ENCODE assay signal across 11 mouse cellular contexts in the genomic region with DNA sequence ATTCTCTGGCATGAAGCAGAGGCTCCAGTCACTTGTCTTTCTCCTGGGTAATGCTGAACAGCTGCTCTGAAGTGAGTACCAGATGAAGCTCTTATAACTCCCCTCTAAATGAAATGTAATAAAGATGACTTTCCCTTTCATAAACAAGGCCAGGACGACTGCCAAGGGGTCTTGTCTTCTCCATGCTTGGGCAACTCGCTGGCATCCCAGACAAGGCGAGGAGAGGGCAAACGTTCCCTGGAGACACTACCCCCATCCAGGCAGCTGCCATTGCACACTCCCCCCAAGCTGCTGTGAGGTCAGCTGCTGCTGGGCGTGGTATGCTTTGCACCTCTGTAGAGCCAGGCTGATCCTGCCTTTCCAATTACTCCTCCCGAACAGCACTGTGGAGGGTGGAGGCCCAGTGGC.
DNase-seq lines count a peak whose midpoint lies in the region; ATAC-seq and TF ChIP-seq lines count a peak whose summit lies in the region.
"Had no signal": no experiment of that assay in that cellular context is flagged by ENCODE, and none has a peak within 500 bp of the region (broad histone marks: within the 10 kb centered on the region; RNA-seq: fewer than 3 reads in every experiment).

No protein-coding gene starts in this region.

- H3K9me3 ChIP-seq in kidney, embryonic 16.5 days (ENCODE audit: low read length): no peaks in the 10 kb centered on the region
- no peaks in the 10 kb centered on the region for H3K9me3 ChIP-seq in embryonic facial prominence, embryonic 14.5 days (ENCODE audit: control insufficient read depth, low read length)
- no peaks in the 10 kb centered on the region for H3K9me3 ChIP-seq in hindbrain, postnatal 0 days (ENCODE audit: low read length)
- H3K9me3 ChIP-seq: heart, embryonic 13.5 days; liver, embryonic 12.5 days had no signal

- no peaks in the 10 kb centered on the region for H3K36me3 ChIP-seq in kidney, embryonic 16.5 days (ENCODE audit: insufficient read depth, low read length)
- no peaks in the 10 kb centered on the region for H3K36me3 ChIP-seq in embryonic facial prominence, embryonic 14.5 days (ENCODE audit: control insufficient read depth, insufficient read depth, low read length)
- no peaks in the 10 kb centered on the region for H3K36me3 ChIP-seq in hindbrain, postnatal 0 days (ENCODE audit: insufficient read depth, low read length)
- no peaks in the 10 kb centered on the region for H3K36me3 ChIP-seq in thymus, adult 2 months (ENCODE audit: control insufficient read depth, insufficient read depth, low read length)
- H3K36me3 ChIP-seq: heart, embryonic 13.5 days; liver, embryonic 12.5 days had no signal

- ATAC-seq in kidney, embryonic 16.5 days (ENCODE audit: low FRiP score, low TSS enrichment): peak; percentile 88
- peak; percentile 92 for ATAC-seq in embryonic facial prominence, embryonic 14.5 days (ENCODE audit: low read depth)
- ATAC-seq in hindbrain, postnatal 0 days: peak; percentile 88
- no peak for ATAC-seq in inflammation-experienced regulatory T-cells, adult 6 months
- ATAC-seq: liver, embryonic 12.5 days had no signal

- no peak overlapping the region for H3K4me2 ChIP-seq in kidney, embryonic 16.5 days (replicated peaks; ENCODE audit: low read depth, low read length)
- H3K4me2 ChIP-seq in embryonic facial prominence, embryonic 14.5 days (ENCODE audit: low read depth, low read length): no peak overlapping the region
- H3K4me2 ChIP-seq in hindbrain, postnatal 0 days (ENCODE audit: low read depth, low read length): no peak overlapping the region
- H3K4me2 ChIP-seq: heart, embryonic 13.5 days; liver, embryonic 12.5 days had no signal

- no peak overlapping the region for H3K4me3 ChIP-seq in kidney, embryonic 16.5 days (ENCODE audit: low read length)
- H3K4me3 ChIP-seq in embryonic facial prominence, embryonic 14.5 days (ENCODE audit: low read depth, low read length): no peak overlapping the region
- H3K4me3 ChIP-seq in hindbrain, postnatal 0 days (ENCODE audit: low read length): no peak overlapping the region
- no peak overlapping the region for H3K4me3 ChIP-seq in thymus, adult 2 months (ENCODE audit: control insufficient read depth, insufficient read depth, low read length)
- H3K4me3 ChIP-seq: heart, embryonic 13.5 days; liver, embryonic 12.5 days had no signal

- H3K27me3 ChIP-seq in kidney, embryonic 16.5 days (ENCODE audit: insufficient read depth, low read length): no peaks in the 10 kb centered on the region
- no peaks in the 10 kb centered on the region for H3K27me3 ChIP-seq in embryonic facial prominence, embryonic 14.5 days (replicated peaks; ENCODE audit: control insufficient read depth, insufficient read depth, low read length)
- H3K27me3 ChIP-seq in hindbrain, postnatal 0 days (ENCODE audit: insufficient read depth, low read length): no peaks in the 10 kb centered on the region
- H3K27me3 ChIP-seq in thymus, adult 2 months (ENCODE audit: control insufficient read depth, insufficient read depth, low read length): no peaks in the 10 kb centered on the region
- H3K27me3 ChIP-seq: heart, embryonic 13.5 days; liver, embryonic 12.5 days had no signal

- DNase-seq in kidney, adult 8-10 months: no peak
- peak; percentile 96 for DNase-seq in embryonic facial prominence, embryonic 14.5 days (ENCODE audit: low spot score)
- DNase-seq in hindbrain, postnatal 0 days (ENCODE audit: low spot score): peak; percentile 76
- peak; percentile 29 for DNase-seq in retina, embryonic 14.5 days (ENCODE audit: low spot score)
- no peak for DNase-seq in thymus, adult 2 months
- DNase-seq: cerebellum, adult 9-11 months; thymus, postnatal 14 days had no signal

- WGBS in kidney, embryonic 16.5 days: 16% methylated on average over 6 of the region's 6 CpGs
- 17% methylated on average over 6 of the region's 6 CpGs for WGBS in embryonic facial prominence, embryonic 14.5 days
- WGBS in hindbrain, postnatal 0 days: 32% methylated on average over 6 of the region's 6 CpGs
- 72% methylated on average over 6 of the region's 6 CpGs for WGBS in thymus, adult 2 months

- no peak overlapping the region for H3K9ac ChIP-seq in kidney, embryonic 16.5 days (replicated peaks; ENCODE audit: low read length)
- no peak overlapping the region for H3K9ac ChIP-seq in embryonic facial prominence, embryonic 14.5 days (ENCODE audit: low read depth, low read length)
- no peak overlapping the region for H3K9ac ChIP-seq in hindbrain, postnatal 0 days (replicated peaks; ENCODE audit: low read length)
- H3K9ac ChIP-seq: heart, embryonic 13.5 days; liver, embryonic 12.5 days had no signal

- no peak for TF ChIP-seq POLR2A in thymus, adult 2 months (IDR thresholded peaks at IDR 0.05; ENCODE audit: control insufficient read depth, extremely low read depth, insufficient read depth, low read length, poor library complexity)

- H3K4me1 ChIP-seq in kidney, embryonic 16.5 days (ENCODE audit: insufficient read depth, low read length): peaks cover 18% of the 10 kb centered on the region
- peaks cover 37% of the 10 kb centered on the region for H3K4me1 ChIP-seq in embryonic facial prominence, embryonic 14.5 days (ENCODE audit: control insufficient read depth, insufficient read depth, low read length)
- peaks cover 6% of the 10 kb centered on the region for H3K4me1 ChIP-seq in hindbrain, postnatal 0 days (ENCODE audit: insufficient read depth, low read length)
- no peaks in the 10 kb centered on the region for H3K4me1 ChIP-seq in thymus, adult 2 months (replicated peaks; ENCODE audit: control insufficient read depth, insufficient read depth, low read length)
- H3K4me1 ChIP-seq: heart, embryonic 13.5 days; liver, embryonic 12.5 days had no signal

- TF ChIP-seq CTCF in hindbrain, postnatal 0 days (IDR thresholded peaks at IDR 0.05; ENCODE audit: low read depth): no peak
- no peak for TF ChIP-seq CTCF in thymus, adult 2 months (IDR thresholded peaks at IDR 0.05; ENCODE audit: borderline replicate concordance, control insufficient read depth, extremely low read depth, insufficient read depth, low read length, poor library complexity)

- H3K27ac ChIP-seq in kidney, embryonic 16.5 days (ENCODE audit: low read length): no peak overlapping the region
- peak overlapping the region; percentile 69 for H3K27ac ChIP-seq in embryonic facial prominence, embryonic 14.5 days (replicated peaks; ENCODE audit: low read depth, low read length)
- H3K27ac ChIP-seq in hindbrain, postnatal 0 days: no peak overlapping the region
- H3K27ac ChIP-seq in thymus, adult 2 months (ENCODE audit: control insufficient read depth, insufficient read depth, low read length): no peak overlapping the region
- H3K27ac ChIP-seq: heart, embryonic 13.5 days; liver, embryonic 12.5 days had no signal

Comparison
In these comparisons a context has a peak if more than half of its experiments do, and no peak if none do; other contexts are left out.
1. DNase-seq: peak in embryonic facial prominence, embryonic 14.5 days (single experiment), hindbrain, postnatal 0 days (single experiment) and retina, embryonic 14.5 days (single experiment); none in kidney, adult 8-10 months (0 of 2) and thymus, adult 2 months (single experiment).